Mouse (Mus musculus) liver (tissue): ENCODE results near the gene Maff.

Experiments
- DNase-seq: peaks from one replicate; pipeline ENCODE4 v3.0.0-alpha.2; 2020; ENCODE audit warnings: mixed read lengths

The Maff gene

GRCm38 (mm10) chr15:79365068-79365467, 18.6 kb downstream of the Maff start:
- DNase-seq = no peak

DNA sequence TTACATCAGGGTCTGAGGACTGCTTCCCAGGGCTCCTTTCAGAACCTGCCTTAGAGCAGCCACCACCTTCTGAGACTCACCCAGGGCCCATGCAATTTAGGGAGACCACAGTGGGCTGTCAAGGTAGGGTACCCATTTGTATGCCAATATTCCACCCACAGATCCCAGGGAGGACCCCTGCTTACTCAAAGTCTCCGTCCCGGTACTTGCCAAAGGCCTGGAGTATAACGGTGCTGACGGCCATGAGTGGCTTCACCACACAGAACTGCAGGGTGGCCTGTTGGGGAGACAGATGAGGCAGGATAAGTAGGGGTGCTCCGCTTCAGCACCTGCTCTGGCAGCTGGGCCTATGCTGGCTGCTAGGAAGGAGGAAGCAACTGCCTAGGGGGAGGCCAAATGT, 20.0 kb downstream of the Maff start:
- no peak for DNase-seq

DNA sequence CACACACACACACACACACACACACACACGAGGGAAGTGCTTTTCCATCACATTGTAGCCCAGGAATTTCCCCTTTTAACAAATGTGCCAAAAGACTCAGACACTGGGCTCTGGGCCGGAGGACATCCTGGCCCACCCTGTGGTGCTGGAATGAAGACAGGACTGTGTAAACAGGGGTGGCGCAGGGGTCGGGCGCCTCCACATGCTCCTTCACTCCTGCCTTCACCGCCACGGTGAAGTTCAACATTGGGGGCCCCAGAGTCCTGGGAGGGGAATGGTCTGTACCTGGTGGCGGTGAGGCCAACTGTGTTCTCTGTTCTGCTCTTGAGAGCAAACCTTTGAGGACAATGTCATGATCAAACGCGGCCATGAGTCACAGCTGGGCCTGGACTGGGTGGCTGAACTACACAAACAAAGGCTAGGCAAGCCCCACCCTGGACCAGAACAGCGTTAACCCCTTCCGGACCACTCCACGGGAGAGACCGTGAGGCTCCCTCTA, 21.9 kb downstream of the Maff start:
- peak; percentile 51 for DNase-seq

DNA sequence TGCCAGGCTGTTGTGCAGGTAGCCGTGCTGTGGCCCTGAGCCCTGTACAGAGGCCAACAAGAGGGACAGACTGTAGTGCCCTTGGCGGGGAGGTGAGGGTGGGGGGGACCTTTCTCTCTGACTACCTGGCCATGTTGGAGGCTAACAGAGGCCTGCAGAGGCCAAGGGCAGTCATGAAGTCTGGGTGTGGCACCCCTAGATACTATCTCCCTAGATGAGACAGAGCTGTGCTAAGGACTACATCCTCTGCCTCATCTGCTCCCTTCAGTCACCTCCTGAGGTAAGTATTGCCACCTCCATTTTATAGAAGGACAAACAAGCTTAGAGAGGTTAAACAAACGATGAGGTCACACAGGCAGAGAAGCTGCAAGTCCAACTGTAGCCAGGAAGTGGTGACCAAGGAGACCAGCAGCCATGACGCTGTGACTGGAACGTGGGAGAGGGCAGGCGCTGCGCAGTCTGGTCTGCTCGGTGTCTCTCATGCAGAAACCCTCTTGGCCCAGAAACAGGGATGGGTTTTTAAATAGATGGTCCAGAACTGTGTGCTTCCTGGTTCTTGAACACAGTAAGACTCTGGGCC, 22.5 kb downstream of the Maff start:
- no peak for DNase-seq

DNA sequence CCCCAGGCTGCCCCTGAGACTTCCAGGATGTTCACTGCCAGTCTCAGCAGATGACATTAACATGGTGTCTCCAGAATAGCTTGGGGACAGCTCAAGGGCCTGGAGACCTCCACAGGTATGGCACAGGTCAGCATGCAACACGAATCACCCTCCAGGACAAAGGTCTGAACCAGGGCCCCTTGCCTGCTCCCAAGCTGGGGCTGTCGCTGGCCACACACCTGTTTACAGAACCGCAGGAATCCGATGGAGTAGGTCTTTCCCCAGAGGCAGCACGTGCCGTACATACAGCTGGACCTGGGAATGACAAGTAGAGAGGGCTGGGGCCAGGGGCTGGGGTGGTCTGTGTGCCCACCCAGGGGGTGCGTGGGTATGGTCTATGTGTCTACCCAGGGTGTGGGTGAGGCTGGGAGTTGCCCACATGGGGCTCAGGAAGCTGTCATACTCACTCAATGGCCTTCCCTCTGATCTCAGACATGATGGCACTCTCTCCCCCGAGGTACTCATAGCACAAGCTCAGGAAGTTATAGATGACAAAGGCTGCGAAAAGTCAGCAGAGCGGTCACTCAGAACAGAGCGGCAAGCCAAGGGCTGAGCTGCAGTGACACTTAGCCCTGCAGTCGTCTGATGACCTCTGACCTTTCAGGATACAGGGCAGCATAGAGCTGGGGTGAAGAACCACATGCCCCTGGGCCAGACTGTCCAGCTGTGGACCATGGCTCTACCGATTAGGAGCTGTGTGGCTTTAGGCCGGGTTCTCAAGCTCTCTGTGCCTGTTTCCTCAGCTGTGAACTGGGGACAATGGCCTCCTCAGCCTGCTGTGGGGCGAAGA, 23.2 kb downstream of the Maff start:
- DNase-seq = no peak

GRCm38 (mm10) chr15:79370281-79370843, 23.9 kb downstream of the Maff start:
- DNase-seq = no peak

GRCm38 (mm10) chr15:79374760-79375159, 28.3 kb downstream of the Maff start:
- no peak for DNase-seq

DNA sequence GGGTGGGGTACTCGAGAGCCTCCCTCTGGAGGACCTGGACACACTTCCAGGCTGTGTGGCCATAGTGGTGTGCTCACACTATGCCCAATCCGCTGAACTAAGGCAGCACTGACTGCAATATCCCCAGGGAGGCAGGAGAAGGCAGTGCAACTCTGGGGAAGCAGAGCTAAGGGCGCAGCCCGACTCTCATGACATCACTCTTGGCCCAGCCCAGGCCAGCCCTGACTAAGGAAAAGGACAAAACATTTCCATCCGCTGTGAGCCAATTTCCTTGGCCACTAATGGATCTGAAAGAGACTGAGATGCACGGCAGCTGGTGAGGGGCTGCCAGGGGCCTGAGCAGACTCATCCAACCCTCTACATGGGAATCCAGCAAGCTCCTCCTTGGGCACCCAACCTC, 31.3 kb downstream of the Maff start:
- DNase-seq = no peak

GRCm38 (mm10) chr15:79378608-79379007, 32.2 kb downstream of the Maff start:
- no peak for DNase-seq

- no peak for DNase-seq
Observed at GRCm38 (mm10) chr15:79379658-79380057, 33.2 kb downstream of the Maff start.

GRCm38 (mm10) chr15:79380468-79381444, 34.3 kb downstream of the Maff start:
- DNase-seq = peak; percentile 84

- DNase-seq = no peak
Observed at GRCm38 (mm10) chr15:79381644-79382043, 35.2 kb downstream of the Maff start.

DNA sequence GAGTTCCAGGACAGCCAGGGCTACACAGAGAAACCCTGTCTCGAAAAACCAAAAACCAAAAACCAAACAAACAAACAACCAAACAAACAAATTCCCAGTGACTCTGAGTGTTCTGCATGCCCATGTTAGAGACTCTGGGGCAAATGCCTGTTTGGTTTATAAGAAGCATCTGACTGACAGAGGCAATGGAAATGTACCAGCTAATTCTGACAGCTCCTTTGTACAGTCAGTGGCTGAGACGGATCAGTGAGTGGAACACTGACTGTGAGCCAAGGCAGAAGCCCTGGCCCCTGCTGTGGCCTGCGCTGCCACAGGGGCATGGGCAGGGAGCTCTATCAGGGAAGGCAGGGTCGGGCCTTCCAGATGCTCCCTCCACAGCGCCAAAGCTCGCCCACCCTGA, 40.7 kb downstream of the Maff start:
- no peak for DNase-seq

GRCm38 (mm10) chr15:79387611-79388010, 41.2 kb downstream of the Maff start:
- DNase-seq = no peak

DNA sequence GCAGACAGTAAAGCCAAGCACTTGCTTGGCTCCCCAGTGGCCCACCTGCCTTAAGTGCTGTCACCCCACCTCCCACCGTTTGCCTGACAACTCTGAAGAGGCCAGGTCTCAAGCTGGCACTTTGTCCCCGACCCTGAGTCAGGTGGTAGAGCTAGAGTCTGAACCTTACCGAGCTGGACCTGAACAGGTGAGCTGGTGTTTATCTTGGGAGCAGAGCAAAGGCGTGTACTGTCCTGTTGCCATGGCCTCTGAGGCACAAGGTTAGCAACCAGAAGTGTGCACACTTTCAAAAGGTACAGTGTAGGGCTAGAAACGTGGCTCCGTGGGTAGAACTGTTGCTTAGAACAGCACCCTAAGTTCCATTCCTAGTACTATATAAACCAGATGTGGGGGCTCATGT, 41.8 kb downstream of the Maff start:
- DNase-seq = no peak

DNA sequence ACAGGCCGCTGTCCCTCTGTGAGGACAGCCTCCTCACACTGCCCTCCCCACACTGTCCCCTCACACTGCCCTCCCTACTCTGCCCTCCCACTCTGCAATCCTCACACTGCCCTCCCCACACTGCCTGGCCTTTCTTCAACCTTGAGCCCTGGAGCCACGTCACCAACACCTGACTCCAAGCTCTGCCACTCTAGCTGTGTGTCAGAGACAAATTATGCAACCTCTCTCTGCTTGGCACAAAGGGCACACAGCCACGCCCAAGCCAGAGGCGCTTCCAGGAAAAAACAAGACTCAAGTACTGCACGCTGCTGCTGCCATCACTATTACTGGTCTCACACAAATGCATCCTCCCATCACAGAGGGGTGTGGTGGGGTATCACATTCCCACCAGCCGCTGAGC, 44.0 kb downstream of the Maff start:
- no peak for DNase-seq

DNA sequence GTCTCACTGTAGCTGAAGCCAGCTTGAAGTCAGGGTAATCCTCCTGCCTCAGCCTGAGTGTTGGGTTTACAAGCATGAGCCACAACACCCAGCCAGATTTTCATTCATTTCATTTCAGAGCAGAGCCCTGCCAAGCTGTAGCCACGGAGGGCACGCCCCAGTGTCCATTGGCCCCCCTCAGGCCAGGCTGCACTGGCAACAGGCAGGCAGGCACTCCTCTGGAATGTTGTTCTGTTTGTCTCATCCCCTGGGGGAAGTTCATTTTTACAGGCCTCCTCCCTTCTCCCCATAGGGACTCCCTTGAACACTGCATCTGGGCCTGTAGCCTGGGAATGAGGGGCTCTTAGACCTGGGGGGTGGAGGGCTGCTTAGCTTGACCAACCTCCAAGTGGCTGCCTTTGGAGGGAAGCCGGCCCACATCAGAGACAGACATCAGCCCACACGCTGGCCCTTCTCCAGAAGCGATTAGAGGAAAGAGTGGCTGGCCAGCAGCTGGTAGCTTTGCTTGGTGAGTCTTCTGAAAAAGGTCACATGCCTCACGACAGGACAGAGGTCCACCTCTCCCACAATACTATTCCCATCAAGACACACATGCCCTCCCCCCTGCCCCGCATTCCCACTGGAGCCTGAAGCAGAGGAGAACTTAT, 45.1 kb downstream of the Maff start:
- DNase-seq = no peak

DNA sequence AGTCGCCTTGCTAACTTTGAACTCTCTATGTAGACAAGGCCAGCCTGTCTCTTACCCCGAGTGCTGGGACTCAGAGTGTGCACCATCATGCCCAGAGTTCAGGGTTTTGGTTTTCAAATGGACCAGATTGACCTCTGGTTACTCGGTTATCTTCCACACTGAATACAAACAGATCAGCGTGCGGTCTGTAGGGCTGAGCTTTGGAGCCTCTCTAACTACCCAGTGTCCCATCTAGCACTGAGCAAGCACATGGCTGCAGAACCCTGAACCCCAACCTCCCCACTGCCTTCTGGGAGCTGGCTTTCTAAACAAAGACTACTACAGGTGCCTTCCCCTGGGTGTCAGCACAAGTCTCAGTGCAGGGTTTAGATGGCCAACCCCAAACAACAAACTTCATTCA, 46.1 kb downstream of the Maff start:
- no peak for DNase-seq

DNA sequence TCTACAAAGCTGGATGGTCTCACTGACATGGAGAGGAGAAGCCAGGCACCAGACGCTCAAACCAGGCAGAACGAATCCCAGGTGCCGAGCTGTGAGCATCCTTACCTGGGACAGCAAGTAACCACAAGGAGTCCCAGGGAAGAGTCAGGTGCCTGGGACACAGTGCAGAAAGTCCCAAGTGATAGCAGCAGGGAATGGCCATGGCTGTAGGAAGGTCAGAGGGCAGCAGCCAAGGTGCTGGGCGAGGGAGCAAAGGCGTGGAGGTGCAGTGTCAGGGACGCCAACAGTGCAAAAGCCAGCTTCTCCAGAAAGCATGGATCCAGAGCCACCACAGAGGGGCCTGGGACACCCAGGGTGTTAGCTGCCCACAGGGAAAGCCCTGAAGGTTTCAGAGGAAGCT, 46.7 kb downstream of the Maff start:
- no peak for DNase-seq

- no peak for DNase-seq
Observed at GRCm38 (mm10) chr15:79394842-79395241, 48.4 kb downstream of the Maff start.

GRCm38 (mm10) chr15:79395281-79395680, 48.9 kb downstream of the Maff start:
- DNase-seq = no peak

DNA sequence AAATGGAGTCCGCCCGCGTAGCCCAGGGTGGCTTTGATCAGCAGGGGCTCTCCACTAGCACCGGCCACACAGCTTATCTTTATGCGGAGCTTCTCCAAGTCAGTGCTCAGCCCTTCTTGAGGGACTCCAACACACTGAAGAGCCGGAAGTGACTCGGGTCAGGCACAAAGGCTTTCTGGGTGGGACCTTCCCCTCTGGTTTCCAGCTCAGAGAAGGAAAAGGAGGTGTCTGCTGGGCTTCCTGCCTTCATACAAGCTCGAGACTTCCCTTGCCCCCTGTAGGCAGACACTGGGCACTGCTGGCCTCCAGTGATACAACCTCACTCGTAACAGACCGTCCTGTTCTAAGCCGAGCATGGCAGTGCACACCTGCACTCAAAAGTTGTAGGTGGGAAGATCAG, 50.3 kb downstream of the Maff start:
- peak; percentile 48 for DNase-seq
